Comparison of ENCODE assay signal across 10 mouse cellular contexts in the genomic region with DNA sequence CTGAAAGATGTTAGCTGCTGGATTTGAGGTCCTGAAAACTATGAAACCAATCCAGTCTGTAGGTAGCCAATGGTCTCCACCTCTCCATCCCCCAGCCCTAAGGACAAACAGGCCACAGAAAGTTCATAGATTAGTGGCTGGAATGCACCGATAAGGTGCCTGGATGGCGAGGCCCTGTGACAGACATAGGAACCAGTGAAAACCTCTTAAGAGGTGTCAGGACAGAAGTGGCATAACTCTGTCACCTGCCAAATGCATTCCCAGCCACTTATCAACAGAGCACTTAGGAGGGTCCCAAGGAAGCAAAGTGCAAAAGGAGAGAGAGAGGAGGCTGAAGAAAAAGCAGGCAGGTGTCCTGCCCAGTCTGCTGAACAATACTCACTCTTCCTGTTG. TPM values are rescaled to one million over a fixed set of nuclear protein-coding genes. Genes with fewer than 3 reads are reported as not detected.
A peak's percentile ranks its signal among the peaks of the same experiment; 100 is the strongest.
DNase-seq lines count a peak whose midpoint lies in the region; ATAC-seq lines count a peak whose summit lies in the region.
"Had no signal": no experiment of that assay in that cellular context is flagged by ENCODE, and none has a peak within 500 bp of the region (broad histone marks: within the 10 kb centered on the region; RNA-seq: fewer than 3 reads in every experiment).

No protein-coding gene starts in this region.

- H3K36me3 ChIP-seq in forebrain, embryonic 12.5 days (replicated peaks) = no peaks in the 10 kb centered on the region
- no peaks in the 10 kb centered on the region for H3K36me3 ChIP-seq in forebrain, embryonic 15.5 days
- H3K36me3 ChIP-seq in heart, embryonic 16.5 days (ENCODE audit: control insufficient read depth, insufficient read depth) = no peaks in the 10 kb centered on the region
- no peaks in the 10 kb centered on the region for H3K36me3 ChIP-seq in stomach, embryonic 15.5 days
- no peaks in the 10 kb centered on the region for H3K36me3 ChIP-seq in hindbrain, embryonic 14.5 days (replicated peaks; ENCODE audit: control insufficient read depth, insufficient read depth)

- peaks cover 26% of the 10 kb centered on the region for H3K4me1 ChIP-seq in forebrain, embryonic 12.5 days
- H3K4me1 ChIP-seq in forebrain, embryonic 15.5 days = peaks cover 16% of the 10 kb centered on the region
- H3K4me1 ChIP-seq in heart, embryonic 16.5 days (ENCODE audit: control insufficient read depth, insufficient read depth, low read length) = peaks cover 78% of the 10 kb centered on the region
- peaks cover 39% of the 10 kb centered on the region for H3K4me1 ChIP-seq in stomach, embryonic 15.5 days
- H3K4me1 ChIP-seq in hindbrain, embryonic 14.5 days (replicated peaks; ENCODE audit: control insufficient read depth, insufficient read depth, low read length) = no peaks in the 10 kb centered on the region; the same call in 1 of the 2 replicates

- H3K27me3 ChIP-seq in forebrain, embryonic 12.5 days = 0 out of 2 replicates have a peak, but pooled peaks cover 4% of the 10 kb centered on the region
- no peaks in the 10 kb centered on the region for H3K27me3 ChIP-seq in forebrain, embryonic 15.5 days
- no peaks in the 10 kb centered on the region for H3K27me3 ChIP-seq in heart, embryonic 16.5 days (ENCODE audit: control insufficient read depth, insufficient read depth, low read length)
- H3K27me3 ChIP-seq in stomach, embryonic 15.5 days (replicated peaks) = no peaks in the 10 kb centered on the region
- no peaks in the 10 kb centered on the region for H3K27me3 ChIP-seq in hindbrain, embryonic 14.5 days (ENCODE audit: control insufficient read depth, insufficient read depth, low read length)

- no peak overlapping the region for H3K9ac ChIP-seq in forebrain, embryonic 12.5 days
- H3K9ac ChIP-seq in forebrain, embryonic 15.5 days (replicated peaks) = no peak overlapping the region
- H3K9ac ChIP-seq in heart, embryonic 16.5 days (ENCODE audit: low read length) = peak overlapping the region; percentile 45
- H3K9ac ChIP-seq in stomach, embryonic 15.5 days = no peak overlapping the region
- H3K9ac ChIP-seq in hindbrain, embryonic 14.5 days = no peak overlapping the region
- H3K9ac ChIP-seq: liver, embryonic 14.5 days had no signal

- no peak overlapping the region for H3K4me3 ChIP-seq in forebrain, embryonic 12.5 days (replicated peaks)
- H3K4me3 ChIP-seq in forebrain, embryonic 15.5 days = no peak overlapping the region
- H3K4me3 ChIP-seq in heart, embryonic 16.5 days (ENCODE audit: low read length) = no peak overlapping the region
- H3K4me3 ChIP-seq in stomach, embryonic 15.5 days (replicated peaks) = no peak overlapping the region
- no peak overlapping the region for H3K4me3 ChIP-seq in hindbrain, embryonic 14.5 days (replicated peaks; ENCODE audit: low read length)

- 0 out of 2 replicates have a peak overlapping the region, but pooled peaks have one; percentile 53 for H3K27ac ChIP-seq in forebrain, embryonic 12.5 days
- H3K27ac ChIP-seq in forebrain, embryonic 15.5 days (replicated peaks) = no peak overlapping the region
- peak overlapping the region; percentile 95 for H3K27ac ChIP-seq in heart, embryonic 16.5 days (ENCODE audit: low read length)
- peak overlapping the region; percentile 96 for H3K27ac ChIP-seq in stomach, embryonic 15.5 days
- H3K27ac ChIP-seq in hindbrain, embryonic 14.5 days = no peak overlapping the region
- H3K27ac ChIP-seq: liver, embryonic 14.5 days had no signal

- 75% methylated on average over 2 of the region's 2 CpGs for WGBS in forebrain, embryonic 12.5 days
- 91% methylated on average over 2 of the region's 2 CpGs for WGBS in forebrain, embryonic 15.5 days
- 38% methylated on average over 2 of the region's 2 CpGs for whole genome bisulfite sequencing in heart, embryonic 16.5 days
- 63% methylated on average over 2 of the region's 2 CpGs for WGBS in stomach, embryonic 15.5 days
- 92% methylated on average over 2 of the region's 2 CpGs for WGBS in hindbrain, embryonic 14.5 days

- no peak overlapping the region for H3K4me2 ChIP-seq in forebrain, embryonic 12.5 days
- H3K4me2 ChIP-seq in forebrain, embryonic 15.5 days (replicated peaks) = no peak overlapping the region
- peak overlapping the region; percentile 28; the same call in 1 of the 2 replicates for H3K4me2 ChIP-seq in heart, embryonic 16.5 days (ENCODE audit: low read depth, low read length)
- no peak overlapping the region for H3K4me2 ChIP-seq in stomach, embryonic 15.5 days
- no peak overlapping the region for H3K4me2 ChIP-seq in hindbrain, embryonic 14.5 days (replicated peaks)

- no peaks in the 10 kb centered on the region for H3K9me3 ChIP-seq in forebrain, embryonic 12.5 days
- H3K9me3 ChIP-seq in forebrain, embryonic 15.5 days = no peaks in the 10 kb centered on the region
- H3K9me3 ChIP-seq in heart, embryonic 16.5 days (replicated peaks; ENCODE audit: control insufficient read depth, low read length) = no peaks in the 10 kb centered on the region
- H3K9me3 ChIP-seq in stomach, embryonic 15.5 days = no peaks in the 10 kb centered on the region
- no peaks in the 10 kb centered on the region for H3K9me3 ChIP-seq in hindbrain, embryonic 14.5 days (ENCODE audit: control insufficient read depth, low read length)

- DNase-seq in retina, postnatal 1 day = peak; percentile 16
- no peak for DNase-seq in retina, embryonic 14.5 days (ENCODE audit: low spot score)
- DNase-seq in layer of hippocampus, adult 18-20 months (ENCODE audit: low spot score in 2 of 2) = no peak
- no peak for DNase-seq in hindbrain, embryonic 14.5 days (ENCODE audit: low spot score)

- ATAC-seq in forebrain, embryonic 12.5 days (ENCODE audit: low FRiP score) = no peak
- ATAC-seq in forebrain, embryonic 15.5 days (replicated peaks) = no peak
- peak; percentile 70 for ATAC-seq in heart, embryonic 16.5 days (replicated peaks; ENCODE audit: extremely low read depth, insufficient read depth, low FRiP score)
- no peak for ATAC-seq in stomach, embryonic 15.5 days (ENCODE audit: insufficient read depth, low FRiP score, low read depth)
- ATAC-seq in hindbrain, embryonic 14.5 days (ENCODE audit: low FRiP score) = no peak
- ATAC-seq: midbrain, embryonic 16.5 days had no signal

RNA-seq across cellular contexts. Expression of gene Lsp1, which starts 1.3 kb away (rescaled TPM):
- polyA plus RNA-seq in forebrain, embryonic 12.5 days (2016; fragmentation: Nextera tagmentation; extraction: Ambion mirVana) = 5.4 and 6.3 TPM in 2 replicates
- polyA plus RNA-seq in forebrain, embryonic 15.5 days (2015; fragmentation: Nextera tagmentation; extraction: Ambion mirVana) = 3.6 and 4.2 TPM in 2 replicates
- 73.5 and 83.5 TPM in 2 replicates for polyA plus RNA-seq in heart, embryonic 16.5 days (2015; fragmentation: Nextera tagmentation; extraction: Ambion mirVana)
- polyA plus RNA-seq in stomach, embryonic 15.5 days (2015; fragmentation: Nextera tagmentation; extraction: Ambion mirVana) = 196 and 211 TPM in 2 replicates
- 1 to 10 TPM; 2.6 to 3.1 TPM for total RNA-seq in layer of hippocampus, adult 18-20 months (2021)
- polyA plus RNA-seq in hindbrain, embryonic 14.5 days (2014; fragmentation: Nextera tagmentation; extraction: Ambion mirVana) = 4.8 and 8.2 TPM in 2 replicates

RNA-seq across cellular contexts. Expression of gene Tnni2, which starts 17.7 kb away (rescaled TPM):
- 1.3 TPM in 1 of 2 replicates, not detected in the other for polyA plus RNA-seq in forebrain, embryonic 12.5 days (2016; fragmentation: Nextera tagmentation; extraction: Ambion mirVana)
- polyA plus RNA-seq in forebrain, embryonic 15.5 days (2015; fragmentation: Nextera tagmentation; extraction: Ambion mirVana) = 0.73 and 0.93 TPM in 2 replicates
- polyA plus RNA-seq in heart, embryonic 16.5 days (2015; fragmentation: Nextera tagmentation; extraction: Ambion mirVana) = 14.1 and 27.0 TPM in 2 replicates
- 10.4 and 13.3 TPM in 2 replicates for polyA plus RNA-seq in stomach, embryonic 15.5 days (2015; fragmentation: Nextera tagmentation; extraction: Ambion mirVana)
- total RNA-seq in layer of hippocampus, adult 18-20 months (2021) = 1 to 10 TPM in 1 of 2 experiments, not detected in 1; 1.2 TPM
- 1.0 TPM in 1 of 2 replicates, not detected in the other for polyA plus RNA-seq in hindbrain, embryonic 14.5 days (2014; fragmentation: Nextera tagmentation; extraction: Ambion mirVana)

RNA-seq across cellular contexts. Expression of gene Syt8, which starts 24.6 kb away (rescaled TPM):
- not detected in 2 replicates for polyA plus RNA-seq in forebrain, embryonic 12.5 days (2016; fragmentation: Nextera tagmentation; extraction: Ambion mirVana)
- not detected in 2 replicates for polyA plus RNA-seq in forebrain, embryonic 15.5 days (2015; fragmentation: Nextera tagmentation; extraction: Ambion mirVana)
- polyA plus RNA-seq in heart, embryonic 16.5 days (2015; fragmentation: Nextera tagmentation; extraction: Ambion mirVana) = 0.17 and 0.32 TPM in 2 replicates
- polyA plus RNA-seq in stomach, embryonic 15.5 days (2015; fragmentation: Nextera tagmentation; extraction: Ambion mirVana) = 13.2 and 19.6 TPM in 2 replicates
- total RNA-seq in layer of hippocampus, adult 18-20 months (2021) = not detected
- not detected in 2 replicates for polyA plus RNA-seq in hindbrain, embryonic 14.5 days (2014; fragmentation: Nextera tagmentation; extraction: Ambion mirVana)
- polyA plus RNA-seq: midbrain, embryonic 16.5 days had no signal

RNA-seq across cellular contexts. Expression of gene Tnnt3, which starts 39.3 kb away (rescaled TPM):
- polyA plus RNA-seq in forebrain, embryonic 12.5 days (2016; fragmentation: Nextera tagmentation; extraction: Ambion mirVana) = 0.78 TPM in 1 of 2 replicates, not detected in the other
- polyA plus RNA-seq in forebrain, embryonic 15.5 days (2015; fragmentation: Nextera tagmentation; extraction: Ambion mirVana) = 0.98 TPM in 1 of 2 replicates, not detected in the other
- 5.3 and 17.1 TPM in 2 replicates for polyA plus RNA-seq in heart, embryonic 16.5 days (2015; fragmentation: Nextera tagmentation; extraction: Ambion mirVana)
- 4.6 and 11.8 TPM in 2 replicates for polyA plus RNA-seq in stomach, embryonic 15.5 days (2015; fragmentation: Nextera tagmentation; extraction: Ambion mirVana)
- not detected for total RNA-seq in layer of hippocampus, adult 18-20 months (2021)
- polyA plus RNA-seq in hindbrain, embryonic 14.5 days (2014; fragmentation: Nextera tagmentation; extraction: Ambion mirVana) = 1.2 and 1.6 TPM in 2 replicates

Comparison
In these comparisons a context has a peak if more than half of its experiments do, and no peak if none do; other contexts are left out.
1. H3K27ac ChIP-seq: peak in forebrain, embryonic 12.5 days (single experiment), heart, embryonic 16.5 days (single experiment) and stomach, embryonic 15.5 days (single experiment); none in forebrain, embryonic 15.5 days (single experiment) and hindbrain, embryonic 14.5 days (single experiment).
2. RNA of gene Syt8, which starts 24.6 kb away (polyA plus RNA-seq): 13.2 to 19.6 TPM in stomach, embryonic 15.5 days; 0.17 to 0.32 TPM in heart, embryonic 16.5 days, not detected in forebrain, embryonic 12.5 days, not detected in forebrain, embryonic 15.5 days and not detected in hindbrain, embryonic 14.5 days; every median in the first group is over 10 times any median in the second.